Mouse (Mus musculus) G1E (cell line): ENCODE measurements at regions not wholly inside any gene's neighbourhood (a gene's known extent, or its start where the extent isn't known, plus 50 kb on each side); places are given as distances from the start of the nearest gene placed in this dataset.

Source experiments
- CTCF ChIP-seq: IDR thresholded peaks from 2 replicates; pipeline ENCODE4 v1.5.1; 2012; ENCODE audit warnings: low read depth, low read length, inconsistent platforms, mixed read lengths
- GATA1 ChIP-seq: IDR thresholded peaks from 2 replicates; pipeline ENCODE4 v1.6.1; 2012; ENCODE audit warnings: borderline replicate concordance, low read length, inconsistent platforms, mixed read lengths
- POLR2AphosphoS5 ChIP-seq: IDR thresholded peaks from 2 replicates; pipeline ENCODE4 v1.6.1; 2012; ENCODE audit warnings: low read depth, low read length, inconsistent platforms; ENCODE audit not compliant: insufficient replicate concordance

GRCm38 (mm10) chr6:50948061-50948460 is 293.8 kb upstream of the Npvf start:
- no peak for TF ChIP-seq CTCF
- TF ChIP-seq GATA1 = no peak
- no peak for TF ChIP-seq POLR2AphosphoS5
